Mouse (Mus musculus): ENCODE measurements around the gene Erf. TPM values are rescaled to one million over a fixed set of nuclear protein-coding genes. Genes with fewer than 3 reads are reported as not detected.
A peak's percentile ranks its signal among the peaks of the same experiment; 100 is the strongest.

Gene Erf
- total RNA-seq, 2 experiments from 2014 or later = 65.1 to 75.6 TPM

GRCm38 (mm10) chr7:25246079-25246758 is 4.3 kb downstream of the Erf start:
- peak; percentile 68 for DNase-seq (ENCODE audit: low spot score in 2 of 2)
- intact Hi-C loops (cut with DNase I) = no loop called here

GRCm38 (mm10) chr7:25244562-25245369 is 5.8 kb downstream of the Erf start:
- intact Hi-C loops (cut with DNase I) = loop anchor here (5.0 kb wide), 1 partner anchor 133 kb away; no protein-coding TSS in a partner anchor

GRCm38 (mm10) chr7:25243361-25243760 is 7.2 kb downstream of the Erf start:
- DNase-seq (ENCODE audit: low spot score in 2 of 2) = no peak
- intact Hi-C loops (cut with DNase I) = loop anchor here (5.0 kb wide), 1 partner anchor 134 kb away; no protein-coding TSS in a partner anchor

More at GRCm38 (mm10) chr7:25244562-25245369, 5.8 kb downstream of the Erf start:
- DNase-seq (ENCODE audit: low spot score in 2 of 2) = peak in 1 of 2 experiments; percentile 40

- intact Hi-C loops (cut with DNase I) = loop anchor here (5.0 kb wide), 1 partner anchor 136 kb away; no protein-coding TSS in a partner anchor
- DNase-seq (ENCODE audit: low spot score in 2 of 2) = peak; percentile 82 to 96
Observed at GRCm38 (mm10) chr7:25241062-25241461, 9.5 kb downstream of the Erf start.

- intact Hi-C loops (cut with DNase I) = loop anchor here (5.0 kb wide), 1 partner anchor 137 kb away; no protein-coding TSS in a partner anchor
Observed at GRCm38 (mm10) chr7:25240631-25241030, 9.9 kb downstream of the Erf start.

GRCm38 (mm10) chr7:25238829-25239623 is 11.5 kb downstream of the Erf start:
- intact Hi-C loops (cut with DNase I) = loop anchor here (1.0 to 5.0 kb wide), 4 partner anchors 9 to 158 kb away; partner anchors contain the start of gene Lipe
- peak; percentile 84 to 96 for DNase-seq (ENCODE audit: low spot score in 2 of 2)

More at GRCm38 (mm10) chr7:25240631-25241030, 9.9 kb downstream of the Erf start:
- DNase-seq (ENCODE audit: low spot score in 2 of 2) = peak in 1 of 2 experiments; percentile 9

GRCm38 (mm10) chr7:25238015-25238706 is 12.4 kb downstream of the Erf start:
- intact Hi-C loops (cut with DNase I) = loop anchor here (1.0 to 5.0 kb wide), 2 partner anchors 40 to 159 kb away; partner anchors contain the start of gene Lipe
- DNase-seq (ENCODE audit: low spot score in 2 of 2) = peak; percentile 98

- peak; percentile 99 for DNase-seq (ENCODE audit: low spot score in 2 of 2)
- intact Hi-C loops (cut with DNase I) = loop anchor here (1.0 to 5.0 kb wide), 2 partner anchors 41 to 160 kb away; partner anchors contain the start of gene Lipe
Observed at GRCm38 (mm10) chr7:25237249-25238014, 13.1 kb downstream of the Erf start, which contains the start of gene Gsk3a. Gene Gsk3a (minus strand): TSS chr7:25237851.

- intact Hi-C loops (cut with DNase I) = loop anchor here (5.0 kb wide), 1 partner anchor 162 kb away; the partner anchor contains the start of gene Lipe
- no peak for DNase-seq (ENCODE audit: low spot score in 2 of 2)
Observed at GRCm38 (mm10) chr7:25235526-25235925, 15.0 kb downstream of the Erf start.

GRCm38 (mm10) chr7:25233061-25233460 is 17.5 kb downstream of the Erf start:
- DNase-seq (ENCODE audit: low spot score in 2 of 2) = no peak
- intact Hi-C loops (cut with DNase I) = no loop called here

- intact Hi-C loops (cut with DNase I) = no loop called here
Observed at GRCm38 (mm10) chr7:25232101-25232648, 18.4 kb downstream of the Erf start.

GRCm38 (mm10) chr7:25230690-25231285 is 19.8 kb downstream of the Erf start:
- intact Hi-C loops (cut with DNase I) = no loop called here
- no peak for DNase-seq (ENCODE audit: low spot score in 2 of 2)

More at GRCm38 (mm10) chr7:25232101-25232648, 18.4 kb downstream of the Erf start:
- DNase-seq (ENCODE audit: low spot score in 2 of 2) = no peak

GRCm38 (mm10) chr7:25227523-25228300 is 22.8 kb downstream of the Erf start:
- peak in 1 of 2 experiments; percentile 72 for DNase-seq (ENCODE audit: low spot score in 2 of 2)
- intact Hi-C loops (cut with DNase I) = no loop called here

GRCm38 (mm10) chr7:25222275-25222967 is 28.1 kb downstream of the Erf start:
- intact Hi-C loops (cut with DNase I) = no loop called here
- DNase-seq (ENCODE audit: low spot score in 2 of 2) = no peak

- intact Hi-C loops (cut with DNase I) = no loop called here
- DNase-seq (ENCODE audit: low spot score in 2 of 2) = peak; percentile 99
Observed at GRCm38 (mm10) chr7:25221102-25221883, 29.3 kb downstream of the Erf start, which contains the start of gene Zfp526. Gene Zfp526 (plus strand): TSS chr7:25221425.

All from left cerebral cortex, postnatal 25 days (tissue).